In genomic region chr5:150031201-150031600, GRCm38 (mm10) we compare ENCODE assay signal across 25 mouse cellular contexts. TPM values are rescaled to one million over a fixed set of nuclear protein-coding genes. Genes with fewer than 3 reads are reported as not detected.
DNase-seq lines count a peak whose midpoint lies in the region; ATAC-seq and TF ChIP-seq lines count a peak whose summit lies in the region.
"Had no signal": no experiment of that assay in that cellular context is flagged by ENCODE, and none has a peak within 500 bp of the region (broad histone marks: within the 10 kb centered on the region; RNA-seq: fewer than 3 reads in every experiment).

No protein-coding gene starts in this region.

- H3K4me3 ChIP-seq in kidney, adult 2 months (ENCODE audit: insufficient read depth, low read depth, low read length): no peak overlapping the region
- H3K4me3 ChIP-seq in intestine, embryonic 16.5 days (ENCODE audit: low read length): no peak overlapping the region
- H3K4me3 ChIP-seq: hindbrain, embryonic 15.5 days had no signal

- no peak overlapping the region for H3K27ac ChIP-seq in kidney, adult 2 months (ENCODE audit: insufficient read depth, low read depth, low read length)
- H3K27ac ChIP-seq in intestine, embryonic 16.5 days (ENCODE audit: low read length): no peak overlapping the region
- H3K27ac ChIP-seq: hindbrain, embryonic 15.5 days; stomach, postnatal 0 days had no signal

- TF ChIP-seq POLR2A in kidney, adult 2 months (IDR thresholded peaks at IDR 0.05; ENCODE audit: low read depth, low read length): no peak

- H3K9ac ChIP-seq in intestine, embryonic 16.5 days (ENCODE audit: low read depth, low read length): no peak overlapping the region
- H3K9ac ChIP-seq: forebrain, postnatal 0 days; hindbrain, embryonic 15.5 days; liver, postnatal 0 days had no signal

- no peaks in the 10 kb centered on the region for H3K4me1 ChIP-seq in kidney, adult 2 months (ENCODE audit: control insufficient read depth, insufficient read depth, low read length)
- H3K4me1 ChIP-seq in intestine, embryonic 16.5 days (ENCODE audit: control insufficient read depth, insufficient read depth, low read length): peaks cover 7% of the 10 kb centered on the region

- 22% methylated on average over 6 of the region's 6 CpGs for WGBS in kidney, adult 2 months
- WGBS in intestine, embryonic 16.5 days: 35% methylated on average over 6 of the region's 6 CpGs

- H3K4me2 ChIP-seq in intestine, embryonic 16.5 days (ENCODE audit: low read depth, low read length): no peak overlapping the region
- H3K4me2 ChIP-seq: hindbrain, embryonic 15.5 days had no signal

- H3K27me3 ChIP-seq in kidney, adult 2 months (replicated peaks; ENCODE audit: control insufficient read depth, insufficient read depth, low read length): no peaks in the 10 kb centered on the region
- no peaks in the 10 kb centered on the region for H3K27me3 ChIP-seq in intestine, embryonic 16.5 days (replicated peaks; ENCODE audit: control insufficient read depth, insufficient read depth, low read length)
- H3K27me3 ChIP-seq: hindbrain, embryonic 15.5 days had no signal

- TF ChIP-seq CTCF in kidney, adult 2 months (conservative IDR thresholded peaks at IDR 0.05; ENCODE audit: insufficient read depth, insufficient read length, low read depth, low read length): no peak

- ATAC-seq in intestine, embryonic 16.5 days: peak; percentile 21; the same call in 1 of the 2 replicates
- ATAC-seq: liver, postnatal 0 days had no signal

- peak; percentile 30 for DNase-seq in gastrocnemius, adult 18-20 months (ENCODE audit: low spot score)
- DNase-seq in gastrocnemius, postnatal 36 days: no peak
- DNase-seq in kidney, adult 2 months: peak; percentile 31
- no peak for DNase-seq in kidney, adult 11 months
- peak; percentile 24 for DNase-seq in Muller cell, postnatal 12 days (ENCODE audit: inconsistent ontology term)
- DNase-seq in urinary bladder, postnatal 25 days (ENCODE audit: low spot score): no peak
- no peak for DNase-seq in right cerebral cortex, postnatal 36 days (ENCODE audit: low spot score in 2 of 2)
- DNase-seq: adrenal gland, adult 8-10 months; cerebellum, adult 9-10 months; left cerebral cortex, postnatal 4 days; liver; liver, postnatal 0 days; lung, postnatal 10 days; retina, postnatal 1 day; right cerebral cortex, postnatal 4 days had no signal

- H3K36me3 ChIP-seq in kidney, adult 2 months (ENCODE audit: control insufficient read depth, insufficient read depth, low read length): no peaks in the 10 kb centered on the region
- H3K36me3 ChIP-seq in intestine, embryonic 16.5 days (ENCODE audit: control insufficient read depth, insufficient read depth, low read length): no peaks in the 10 kb centered on the region
- H3K36me3 ChIP-seq: hindbrain, embryonic 15.5 days had no signal

- H3K9me3 ChIP-seq in intestine, embryonic 16.5 days (ENCODE audit: control insufficient read depth, low read length): no peaks in the 10 kb centered on the region
- H3K9me3 ChIP-seq: hindbrain, embryonic 15.5 days had no signal

- intact Hi-C loops in gastrocnemius, postnatal 36 days (cut with DNase I): no loop called here

RNA-seq across cellular contexts. Expression of gene Rxfp2, which starts 12.7 kb away (rescaled TPM):
- total RNA-seq in gastrocnemius, adult 18-20 months (2021): not detected
- not detected for total RNA-seq in gastrocnemius, postnatal 36 days (2021)
- polyA plus RNA-seq in kidney, adult 2 months (2012; rRNA removed): 0.08 and 0.30 TPM in 2 replicates
- polyA plus RNA-seq in intestine, embryonic 16.5 days (2015; fragmentation: Nextera tagmentation; extraction: Ambion mirVana): 0.15 and 0.23 TPM in 2 replicates
- total RNA-seq: adrenal gland, adult 8-10 months; CH12.LX; common myeloid progenitor, adult 5-6 weeks; heart, adult 8-10 months; megakaryocyte, adult 5-6 weeks; MEL had no signal
- polyA plus RNA-seq: liver, postnatal 0 days; thymus, postnatal 0 days had no signal

Comparison
In these comparisons a context has a peak if more than half of its experiments do, and no peak if none do; other contexts are left out.
1. DNase-seq: peak in gastrocnemius, adult 18-20 months (single experiment), kidney, adult 2 months (single experiment) and Muller cell, postnatal 12 days (single experiment); none in gastrocnemius, postnatal 36 days (0 of 2), kidney, adult 11 months (single experiment), urinary bladder, postnatal 25 days (single experiment) and right cerebral cortex, postnatal 36 days (0 of 2).